Mouse (Mus musculus): ENCODE results near the gene Gpr39. TPM values are rescaled to one million over a fixed set of nuclear protein-coding genes. Genes with fewer than 3 reads are reported as not detected.

Gene Gpr39
- polyA plus RNA-seq, 1 experiment from 2014 or later: 7.9 TPM

GRCm38 (mm10) chr1:125715286-125715685 lies 38.5 kb downstream of the Gpr39 start:
- no peaks in the 10 kb centered on the region for H3K36me3 ChIP-seq (ENCODE audit: control insufficient read depth, insufficient read depth, low read length)
- no peaks in the 10 kb centered on the region for H3K27me3 ChIP-seq (ENCODE audit: control insufficient read depth, insufficient read depth, low read length)
- H3K4me3 ChIP-seq (replicated peaks; ENCODE audit: low read length): no peak overlapping the region
- no peaks in the 10 kb centered on the region for H3K9me3 ChIP-seq (replicated peaks; ENCODE audit: control insufficient read depth, low read length)
- ATAC-seq (ENCODE audit: insufficient read depth, low FRiP score): no peak
- no peak overlapping the region for H3K4me2 ChIP-seq (ENCODE audit: low read depth, low read length)
- no peak overlapping the region for H3K9ac ChIP-seq (ENCODE audit: low read length)
- WGBS: 78% methylated on average over 3 of the region's 3 CpGs
- H3K27ac ChIP-seq (ENCODE audit: low read length): no peak overlapping the region
- H3K4me1 ChIP-seq (ENCODE audit: control insufficient read depth, insufficient read depth, low read length): no peaks in the 10 kb centered on the region

- no peaks in the 10 kb centered on the region for H3K9me3 ChIP-seq (replicated peaks; ENCODE audit: control insufficient read depth, low read length)
- no peak overlapping the region for H3K4me3 ChIP-seq (replicated peaks; ENCODE audit: low read length)
- no peak overlapping the region for H3K27ac ChIP-seq (ENCODE audit: low read length)
- H3K36me3 ChIP-seq (ENCODE audit: control insufficient read depth, insufficient read depth, low read length): no peaks in the 10 kb centered on the region
- H3K27me3 ChIP-seq (ENCODE audit: control insufficient read depth, insufficient read depth, low read length): no peaks in the 10 kb centered on the region
- H3K4me1 ChIP-seq (ENCODE audit: control insufficient read depth, insufficient read depth, low read length): no peaks in the 10 kb centered on the region
- 75% methylated on average over 6 of the region's 6 CpGs for WGBS
- ATAC-seq (ENCODE audit: insufficient read depth, low FRiP score): no peak
- H3K4me2 ChIP-seq (ENCODE audit: low read depth, low read length): no peak overlapping the region
- H3K9ac ChIP-seq (ENCODE audit: low read length): no peak overlapping the region
These were observed 39.4 kb downstream of the Gpr39 start for GRCm38 (mm10) chr1:125716241-125716640.

GRCm38 (mm10) chr1:125717906-125718305 lies 41.1 kb downstream of the Gpr39 start:
- H3K4me3 ChIP-seq (replicated peaks; ENCODE audit: low read length): no peak overlapping the region
- no peaks in the 10 kb centered on the region for H3K4me1 ChIP-seq (ENCODE audit: control insufficient read depth, insufficient read depth, low read length)
- no peak for ATAC-seq (ENCODE audit: insufficient read depth, low FRiP score)
- H3K27ac ChIP-seq (ENCODE audit: low read length): no peak overlapping the region
- H3K36me3 ChIP-seq (ENCODE audit: control insufficient read depth, insufficient read depth, low read length): no peaks in the 10 kb centered on the region
- H3K9me3 ChIP-seq (replicated peaks; ENCODE audit: control insufficient read depth, low read length): no peaks in the 10 kb centered on the region
- H3K4me2 ChIP-seq (ENCODE audit: low read depth, low read length): no peak overlapping the region
- no peaks in the 10 kb centered on the region for H3K27me3 ChIP-seq (ENCODE audit: control insufficient read depth, insufficient read depth, low read length)
- WGBS: 81% methylated on average over 5 of the region's 5 CpGs
- no peak overlapping the region for H3K9ac ChIP-seq (ENCODE audit: low read length)

- ATAC-seq (ENCODE audit: insufficient read depth, low FRiP score): no peak
- Histone ChIP-seq H3K4me3 (replicated peaks; ENCODE audit: low read length) (no peak overlapping the region), H3K27ac (ENCODE audit: low read length) (no peak overlapping the region), H3K36me3 (ENCODE audit: control insufficient read depth, insufficient read depth, low read length) (no peaks in the 10 kb centered on the region), H3K9ac (ENCODE audit: low read length) (no peak overlapping the region), H3K27me3 (ENCODE audit: control insufficient read depth, insufficient read depth, low read length) (no peaks in the 10 kb centered on the region), H3K4me2 (ENCODE audit: low read depth, low read length) (no peak overlapping the region), H3K9me3 (replicated peaks; ENCODE audit: control insufficient read depth, low read length) (no peaks in the 10 kb centered on the region), H3K4me1 (ENCODE audit: control insufficient read depth, insufficient read depth, low read length) (no peaks in the 10 kb centered on the region)
- WGBS: 51% methylated on average over 6 of the region's 6 CpGs
These were observed 42.3 kb downstream of the Gpr39 start for GRCm38 (mm10) chr1:125719127-125719526.

- Histone ChIP-seq H3K27me3 (ENCODE audit: control insufficient read depth, insufficient read depth, low read length) (no peaks in the 10 kb centered on the region), H3K36me3 (ENCODE audit: control insufficient read depth, insufficient read depth, low read length) (no peaks in the 10 kb centered on the region), H3K27ac (ENCODE audit: low read length) (no peak overlapping the region), H3K9ac (ENCODE audit: low read length) (no peak overlapping the region), H3K9me3 (replicated peaks; ENCODE audit: control insufficient read depth, low read length) (no peaks in the 10 kb centered on the region), H3K4me2 (ENCODE audit: low read depth, low read length) (no peak overlapping the region), H3K4me1 (ENCODE audit: control insufficient read depth, insufficient read depth, low read length) (no peaks in the 10 kb centered on the region), H3K4me3 (replicated peaks; ENCODE audit: low read length) (no peak overlapping the region)
- ATAC-seq (ENCODE audit: insufficient read depth, low FRiP score): no peak; the same call in 1 of the 2 replicates
- WGBS: 86% methylated on average over 12 of the region's 12 CpGs
These were observed 44.4 kb downstream of the Gpr39 start for GRCm38 (mm10) chr1:125721104-125721758.

GRCm38 (mm10) chr1:125724304-125724703 lies 47.5 kb downstream of the Gpr39 start:
- no peak overlapping the region for H3K27ac ChIP-seq (ENCODE audit: low read length)
- H3K4me1 ChIP-seq (ENCODE audit: control insufficient read depth, insufficient read depth, low read length): no peaks in the 10 kb centered on the region
- H3K4me3 ChIP-seq (replicated peaks; ENCODE audit: low read length): no peak overlapping the region
- no peak overlapping the region for H3K9ac ChIP-seq (ENCODE audit: low read length)
- H3K36me3 ChIP-seq (ENCODE audit: control insufficient read depth, insufficient read depth, low read length): no peaks in the 10 kb centered on the region
- no peak for ATAC-seq (ENCODE audit: insufficient read depth, low FRiP score)
- no peaks in the 10 kb centered on the region for H3K9me3 ChIP-seq (replicated peaks; ENCODE audit: control insufficient read depth, low read length)
- 81% methylated on average over 5 of the region's 5 CpGs for WGBS
- no peaks in the 10 kb centered on the region for H3K27me3 ChIP-seq (ENCODE audit: control insufficient read depth, insufficient read depth, low read length)
- H3K4me2 ChIP-seq (ENCODE audit: low read depth, low read length): no peak overlapping the region

- no peaks in the 10 kb centered on the region for H3K27me3 ChIP-seq (ENCODE audit: control insufficient read depth, insufficient read depth, low read length)
- no peak overlapping the region for H3K4me3 ChIP-seq (replicated peaks; ENCODE audit: low read length)
- H3K9me3 ChIP-seq (replicated peaks; ENCODE audit: control insufficient read depth, low read length): no peaks in the 10 kb centered on the region
- no peaks in the 10 kb centered on the region for H3K4me1 ChIP-seq (ENCODE audit: control insufficient read depth, insufficient read depth, low read length)
- no peak overlapping the region for H3K27ac ChIP-seq (ENCODE audit: low read length)
- no peak overlapping the region for H3K9ac ChIP-seq (ENCODE audit: low read length)
- ATAC-seq (ENCODE audit: insufficient read depth, low FRiP score): no peak
- H3K4me2 ChIP-seq (ENCODE audit: low read depth, low read length): no peak overlapping the region
- no peaks in the 10 kb centered on the region for H3K36me3 ChIP-seq (ENCODE audit: control insufficient read depth, insufficient read depth, low read length)
- 66% methylated on average over 6 of the region's 6 CpGs for WGBS
These were observed 52.3 kb downstream of the Gpr39 start for GRCm38 (mm10) chr1:125729025-125729565.

GRCm38 (mm10) chr1:125729731-125730536 lies 53.1 kb downstream of the Gpr39 start:
- Histone ChIP-seq H3K9me3 (replicated peaks; ENCODE audit: control insufficient read depth, low read length) (no peaks in the 10 kb centered on the region), H3K27me3 (ENCODE audit: control insufficient read depth, insufficient read depth, low read length) (no peaks in the 10 kb centered on the region), H3K4me1 (ENCODE audit: control insufficient read depth, insufficient read depth, low read length) (no peaks in the 10 kb centered on the region; the same call in 1 of the 2 replicates), H3K36me3 (ENCODE audit: control insufficient read depth, insufficient read depth, low read length) (no peaks in the 10 kb centered on the region), H3K27ac (ENCODE audit: low read length) (no peak overlapping the region), H3K4me2 (ENCODE audit: low read depth, low read length) (no peak overlapping the region), H3K9ac (ENCODE audit: low read length) (no peak overlapping the region), H3K4me3 (replicated peaks; ENCODE audit: low read length) (no peak overlapping the region)
- WGBS: 58% methylated on average over 13 of the region's 13 CpGs
- no peak for ATAC-seq (ENCODE audit: insufficient read depth, low FRiP score)

- H3K4me1 ChIP-seq (ENCODE audit: control insufficient read depth, insufficient read depth, low read length): no peaks in the 10 kb centered on the region; the same call in 1 of the 2 replicates
- H3K27me3 ChIP-seq (ENCODE audit: control insufficient read depth, insufficient read depth, low read length): no peaks in the 10 kb centered on the region
- H3K4me3 ChIP-seq (replicated peaks; ENCODE audit: low read length): no peak overlapping the region
- H3K27ac ChIP-seq (ENCODE audit: low read length): no peak overlapping the region
- no peak overlapping the region for H3K4me2 ChIP-seq (ENCODE audit: low read depth, low read length)
- no peak overlapping the region for H3K9ac ChIP-seq (ENCODE audit: low read length)
- H3K36me3 ChIP-seq (ENCODE audit: control insufficient read depth, insufficient read depth, low read length): no peaks in the 10 kb centered on the region
- H3K9me3 ChIP-seq (replicated peaks; ENCODE audit: control insufficient read depth, low read length): no peaks in the 10 kb centered on the region
- 83% methylated on average over 6 of the region's 6 CpGs for WGBS
- no peak for ATAC-seq (ENCODE audit: insufficient read depth, low FRiP score)
These were observed 53.7 kb downstream of the Gpr39 start for GRCm38 (mm10) chr1:125730537-125730880.
